Mouse (Mus musculus): Measurements from ENCODE around the gene Mfsd2a. TPM values are rescaled to one million over a fixed set of nuclear protein-coding genes. Genes with fewer than 3 reads are reported as not detected.

Gene Mfsd2a
- polyA plus RNA-seq, 1 experiment, result not detected

DNA sequence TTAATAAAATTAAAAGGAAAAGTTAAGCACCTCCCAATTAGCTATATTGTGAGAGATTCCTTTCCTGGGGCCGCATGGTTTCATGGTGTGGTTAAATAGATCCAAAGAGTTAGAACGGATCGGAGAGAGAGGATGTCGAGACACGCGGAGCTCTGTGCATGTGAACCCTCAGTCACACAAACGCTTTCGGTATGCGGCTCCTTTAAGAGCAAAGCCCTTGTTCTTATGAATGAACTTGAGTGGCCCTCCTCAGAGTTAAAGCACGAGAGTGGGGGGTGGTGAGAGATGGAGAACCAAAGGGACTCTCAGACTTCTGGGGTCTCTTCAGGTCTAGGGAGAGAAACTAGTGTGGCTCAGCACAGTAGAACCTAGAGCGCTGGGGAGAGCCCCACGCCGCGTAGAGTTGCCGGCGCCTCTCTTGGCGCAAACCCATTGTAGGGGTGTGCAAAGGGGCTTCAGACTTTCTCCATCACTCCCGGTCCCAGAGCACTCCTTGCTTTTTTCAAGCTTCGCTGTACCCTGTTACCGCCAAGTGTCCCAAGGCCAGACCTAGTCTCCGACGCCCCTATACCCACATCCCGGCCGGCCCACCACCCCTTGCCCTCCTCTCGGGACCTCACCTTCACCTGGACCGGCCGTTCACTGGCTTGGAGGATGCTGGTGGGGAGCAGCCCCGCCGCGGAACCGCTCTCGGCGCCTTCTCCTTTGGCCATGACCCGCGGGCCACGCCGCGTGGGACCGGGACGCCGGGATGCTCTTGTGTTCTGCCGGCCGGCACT is 478 bp downstream of the Mfsd2a start:
- Histone ChIP-seq H3K27ac (replicated peaks; ENCODE audit: low read depth, low read length) (no peak overlapping the region), H3K4me1 (ENCODE audit: control insufficient read depth, insufficient read depth, insufficient read length, low read length) (peaks cover 6% of the 10 kb centered on the region), H3K4me3 (ENCODE audit: insufficient read depth, low read depth, low read length) (peak overlapping the region; percentile 51)

DNA sequence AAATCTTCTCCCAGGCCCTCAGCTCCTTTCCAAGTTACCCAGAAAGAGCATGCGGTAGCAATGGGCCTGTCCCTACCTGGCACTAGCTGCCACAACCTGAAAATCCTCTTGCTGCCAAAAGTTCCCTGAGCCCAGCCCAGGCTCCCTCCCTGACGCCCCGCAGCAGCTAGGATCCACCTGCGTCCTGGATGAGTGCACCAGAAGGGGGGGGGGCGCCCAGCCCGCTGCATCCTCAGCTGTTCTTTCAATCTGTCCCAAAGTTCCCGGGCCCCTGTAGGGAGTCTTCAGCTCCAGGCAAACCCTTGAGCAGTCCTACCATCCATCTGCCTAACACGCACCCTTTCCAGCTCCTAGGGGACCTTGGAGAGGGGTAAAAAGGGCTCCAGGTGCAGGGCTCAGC is 1.2 kb downstream of the Mfsd2a start:
- H3K4me1 ChIP-seq (ENCODE audit: control insufficient read depth, insufficient read depth, insufficient read length, low read length), result peaks cover 9% of the 10 kb centered on the region
- H3K4me3 ChIP-seq (ENCODE audit: insufficient read depth, low read depth, low read length), result peak overlapping the region; percentile 51; the same call in 1 of the 2 replicates
- H3K27ac ChIP-seq (replicated peaks; ENCODE audit: low read depth, low read length), result no peak overlapping the region

DNA sequence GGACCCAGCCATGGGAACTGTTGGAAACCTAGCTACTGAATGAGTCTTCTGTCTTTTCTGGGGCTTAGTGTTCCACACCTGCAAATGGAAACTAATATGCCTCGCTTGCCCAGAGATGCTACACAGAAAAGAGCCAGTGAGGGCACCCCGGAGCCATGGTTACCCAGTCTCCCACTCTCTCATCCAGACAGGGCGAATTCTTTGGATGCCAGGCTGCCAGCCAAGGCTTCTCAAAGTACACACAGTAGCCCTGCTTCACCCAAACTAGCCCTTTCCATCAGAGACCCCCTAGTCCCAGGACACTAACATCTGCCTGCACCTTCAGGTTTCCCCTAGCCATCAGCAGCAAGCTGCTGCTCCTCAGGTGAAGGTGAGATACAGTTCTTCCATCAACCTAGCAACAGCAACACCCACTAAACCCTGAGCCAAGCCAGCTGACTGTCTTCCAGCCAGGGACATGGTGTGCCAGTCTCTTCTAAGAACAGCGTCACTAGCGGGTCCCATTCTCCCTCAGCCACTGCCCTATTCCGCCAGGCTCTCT is 2.4 kb downstream of the Mfsd2a start:
- Histone ChIP-seq H3K27ac (replicated peaks; ENCODE audit: low read depth, low read length) (no peak overlapping the region), H3K4me1 (ENCODE audit: control insufficient read depth, insufficient read depth, insufficient read length, low read length) (peaks cover 9% of the 10 kb centered on the region), H3K4me3 (ENCODE audit: insufficient read depth, low read depth, low read length) (no peak overlapping the region)

DNA sequence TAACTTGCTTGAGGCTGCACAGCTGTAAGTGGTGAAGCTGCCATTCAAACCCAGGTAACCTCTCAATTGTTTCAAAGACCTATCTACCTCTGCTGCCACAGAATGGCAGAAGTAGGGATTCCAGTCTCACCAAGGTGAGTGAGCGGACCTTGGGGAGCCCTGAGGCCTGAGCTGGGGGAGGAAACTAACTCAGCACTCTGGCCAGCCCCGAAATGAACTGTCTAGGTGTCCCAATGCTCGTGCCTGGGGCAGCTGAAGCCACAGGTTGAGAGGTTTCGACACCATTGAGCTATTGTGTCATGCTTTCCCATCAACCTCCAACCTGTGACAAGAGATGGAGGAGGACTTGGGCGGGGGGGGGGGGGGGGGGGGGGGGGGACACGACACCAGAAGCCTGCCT is 4.7 kb downstream of the Mfsd2a start:
- Histone ChIP-seq H3K27ac (replicated peaks; ENCODE audit: low read depth, low read length) (no peak overlapping the region), H3K4me1 (ENCODE audit: control insufficient read depth, insufficient read depth, insufficient read length, low read length) (peaks cover 5% of the 10 kb centered on the region), H3K4me3 (ENCODE audit: insufficient read depth, low read depth, low read length) (no peak overlapping the region)

DNA sequence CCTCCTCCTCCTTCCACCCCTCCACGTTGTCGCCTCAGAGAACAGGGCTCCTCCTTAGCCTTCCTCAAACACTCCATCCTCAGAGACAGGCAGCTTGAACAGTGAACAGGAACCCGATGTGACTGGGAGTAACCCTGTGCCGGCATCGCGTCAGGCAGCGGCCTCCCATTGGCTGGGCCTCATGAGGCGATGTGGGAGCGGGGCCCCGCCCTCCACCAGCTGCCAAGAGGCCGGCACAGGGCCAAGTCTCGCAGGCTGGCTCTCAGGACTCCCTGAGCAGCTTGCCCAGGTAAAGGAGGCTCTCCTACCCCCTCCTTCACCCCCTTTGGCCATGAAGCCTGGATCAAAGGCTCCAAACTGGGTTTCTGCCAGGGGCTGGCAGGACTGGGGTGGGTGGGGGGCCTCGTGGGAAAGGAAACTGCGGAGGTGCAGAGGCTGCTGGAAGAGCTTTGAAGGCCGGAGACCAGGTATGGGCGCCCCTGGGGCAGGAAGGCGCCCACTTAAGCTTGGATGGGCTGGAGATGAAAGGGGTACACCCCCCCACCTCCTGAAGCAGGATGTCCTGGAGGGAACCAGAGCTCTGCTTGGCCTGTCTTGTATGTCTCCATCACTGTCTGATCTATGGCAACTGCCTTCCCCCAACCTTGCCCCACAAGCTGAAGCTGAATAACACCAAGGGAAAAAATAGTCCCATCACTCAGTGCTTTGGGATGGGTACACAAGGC is 5.4 kb downstream of the Mfsd2a start:
- Histone ChIP-seq H3K4me1 (ENCODE audit: control insufficient read depth, insufficient read depth, insufficient read length, low read length) (peaks cover 5% of the 10 kb centered on the region), H3K4me3 (ENCODE audit: insufficient read depth, low read depth, low read length) (no peak overlapping the region), H3K27ac (replicated peaks; ENCODE audit: low read depth, low read length) (no peak overlapping the region)

DNA sequence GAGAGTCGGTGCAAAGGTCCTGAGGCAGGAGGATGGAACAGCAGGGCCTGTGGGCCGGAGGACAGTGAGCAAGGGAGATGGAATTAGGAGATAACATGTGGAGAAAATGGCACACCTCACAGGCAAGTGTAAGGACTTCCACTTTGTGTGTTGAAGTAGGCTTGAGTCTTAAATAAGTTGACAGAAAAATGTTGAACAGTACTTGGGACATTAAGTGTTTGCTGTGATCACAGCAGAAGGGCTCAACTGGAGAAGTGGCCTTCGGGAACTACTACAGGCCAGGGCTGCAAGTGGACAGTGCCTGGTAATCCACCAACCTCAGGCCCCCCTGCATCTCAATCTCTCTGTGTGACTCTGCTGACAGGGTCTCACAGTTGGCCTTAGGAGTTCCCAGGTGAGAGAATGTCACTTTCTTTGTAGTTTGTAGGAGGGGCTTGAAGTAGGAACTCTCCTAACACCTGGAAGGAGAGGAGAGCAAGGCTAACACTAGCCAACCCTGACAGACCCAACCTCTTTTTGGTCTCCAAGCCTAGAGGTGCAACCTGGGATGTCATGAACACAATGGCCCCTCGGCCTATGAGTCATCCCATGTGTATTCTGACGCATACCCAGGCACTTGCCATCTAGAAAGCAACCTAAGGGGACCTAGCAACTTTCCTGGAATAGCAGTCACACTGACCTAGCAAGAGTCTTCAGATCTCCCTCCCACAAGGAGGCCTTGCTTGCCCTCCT is 6.1 kb downstream of the Mfsd2a start:
- no peak overlapping the region for H3K27ac ChIP-seq (replicated peaks; ENCODE audit: low read depth, low read length)
- peaks cover 3% of the 10 kb centered on the region for H3K4me1 ChIP-seq (ENCODE audit: control insufficient read depth, insufficient read depth, insufficient read length, low read length)
- H3K4me3 ChIP-seq (ENCODE audit: insufficient read depth, low read depth, low read length), result no peak overlapping the region

DNA sequence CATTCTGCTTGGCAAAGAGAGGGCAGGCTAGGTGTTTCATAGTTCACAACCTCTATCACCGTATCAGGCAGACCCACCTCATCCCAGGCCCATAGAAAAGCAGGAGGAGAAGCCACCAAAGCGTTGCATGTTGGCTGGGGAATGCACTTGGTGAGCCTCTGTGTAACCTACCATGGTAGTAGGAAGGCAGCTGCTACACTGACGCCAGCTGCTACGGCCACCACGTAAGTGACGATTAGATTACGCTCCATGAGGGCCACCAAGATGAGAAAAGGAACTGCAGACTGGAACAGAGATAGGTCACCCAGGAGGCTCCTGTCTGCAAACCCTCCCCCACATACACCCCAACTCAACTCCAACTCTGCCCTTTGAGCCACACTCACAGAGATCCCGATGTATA is 11.9 kb downstream of the Mfsd2a start:
- H3K4me1 ChIP-seq (ENCODE audit: control insufficient read depth, insufficient read depth, insufficient read length, low read length), result no peaks in the 10 kb centered on the region
- no peak overlapping the region for H3K27ac ChIP-seq (replicated peaks; ENCODE audit: low read depth, low read length)
- no peak overlapping the region for H3K4me3 ChIP-seq (ENCODE audit: insufficient read depth, low read depth, low read length)

DNA sequence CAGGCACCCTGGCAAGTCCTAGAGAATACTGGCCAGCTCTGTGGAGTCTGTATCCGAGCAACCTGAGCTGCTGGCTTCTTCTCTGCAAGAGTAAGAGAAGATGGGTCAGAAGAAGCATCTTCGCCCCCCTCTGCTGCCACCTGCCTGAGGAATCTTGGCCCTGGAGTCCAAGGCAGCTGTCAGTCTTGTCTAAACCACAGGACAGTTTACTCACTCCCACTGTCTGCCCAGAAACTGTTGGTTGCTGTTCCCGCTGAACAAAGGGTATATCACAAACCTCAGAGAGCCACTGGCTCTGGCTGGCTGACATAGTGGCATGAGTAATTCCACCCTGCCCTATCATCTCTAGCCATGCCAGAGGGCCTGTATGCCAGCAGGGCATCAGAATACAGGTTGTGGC is 13.8 kb downstream of the Mfsd2a start:
- H3K27ac ChIP-seq (replicated peaks; ENCODE audit: low read depth, low read length), result no peak overlapping the region
- H3K4me3 ChIP-seq (ENCODE audit: insufficient read depth, low read depth, low read length), result no peak overlapping the region
- H3K4me1 ChIP-seq (ENCODE audit: control insufficient read depth, insufficient read depth, insufficient read length, low read length), result no peaks in the 10 kb centered on the region

DNA sequence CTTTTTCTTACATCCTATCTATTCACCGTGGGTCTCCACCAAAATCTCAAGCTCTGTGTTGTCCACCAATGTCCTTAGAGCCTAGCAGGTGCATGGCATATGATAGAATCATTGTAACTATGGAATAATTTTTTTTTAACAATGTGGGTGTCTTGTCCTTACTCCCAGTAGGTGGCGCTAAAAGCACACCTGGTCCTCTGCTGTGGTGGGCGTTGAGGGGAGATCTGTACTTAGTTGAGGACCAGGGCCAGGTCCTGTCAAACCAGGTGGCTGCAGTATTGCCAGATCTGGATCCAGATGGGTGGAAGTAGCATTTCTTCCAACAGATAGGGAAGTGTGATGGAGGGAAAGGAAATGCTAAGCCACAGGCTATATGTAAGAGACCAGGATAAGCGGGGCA is 16.6 kb downstream of the Mfsd2a start:
- no peak overlapping the region for H3K27ac ChIP-seq (replicated peaks; ENCODE audit: low read depth, low read length)
- no peak overlapping the region for H3K4me3 ChIP-seq (ENCODE audit: insufficient read depth, low read depth, low read length)
- no peaks in the 10 kb centered on the region for H3K4me1 ChIP-seq (ENCODE audit: control insufficient read depth, insufficient read depth, insufficient read length, low read length)

DNA sequence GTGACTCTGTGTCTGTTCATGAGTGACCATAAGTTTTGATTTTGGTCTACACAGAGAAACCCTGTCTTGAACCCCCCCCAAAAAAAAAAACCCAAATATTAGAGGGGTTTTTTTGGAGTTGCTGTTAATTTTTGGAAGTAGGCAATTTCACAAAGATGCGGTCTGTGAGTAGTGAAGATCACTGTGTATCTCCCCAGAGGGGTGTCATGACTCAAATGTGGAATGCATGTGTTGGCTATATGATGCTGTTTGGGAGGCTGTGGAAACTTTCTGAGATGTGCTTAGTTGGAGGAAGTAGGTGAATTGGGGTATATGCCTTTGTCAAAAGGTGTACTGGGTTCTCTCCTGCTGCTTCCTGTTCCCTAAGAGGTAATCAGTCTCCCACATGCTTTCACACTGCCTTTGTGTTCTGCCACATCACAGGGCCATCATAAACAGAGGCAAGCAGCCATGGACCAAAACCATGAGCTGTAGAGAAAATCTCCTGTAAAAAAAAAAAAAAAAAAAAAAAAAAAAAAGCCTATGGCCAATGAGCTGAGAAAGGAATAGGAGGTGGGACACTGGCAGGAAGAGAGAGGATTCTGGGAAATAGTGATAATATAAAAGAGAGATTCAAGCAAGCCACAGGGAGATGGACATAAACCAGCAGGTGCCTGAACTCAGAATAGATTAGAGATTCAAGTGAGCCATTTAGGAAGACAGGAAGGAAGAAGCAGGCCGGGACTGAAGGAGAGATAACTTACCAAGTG is 21.8 kb downstream of the Mfsd2a start:
- no peak overlapping the region for H3K4me3 ChIP-seq (ENCODE audit: insufficient read depth, low read depth, low read length)
- no peaks in the 10 kb centered on the region for H3K4me1 ChIP-seq (ENCODE audit: control insufficient read depth, insufficient read depth, insufficient read length, low read length)
- no peak overlapping the region for H3K27ac ChIP-seq (replicated peaks; ENCODE audit: low read depth, low read length)

DNA sequence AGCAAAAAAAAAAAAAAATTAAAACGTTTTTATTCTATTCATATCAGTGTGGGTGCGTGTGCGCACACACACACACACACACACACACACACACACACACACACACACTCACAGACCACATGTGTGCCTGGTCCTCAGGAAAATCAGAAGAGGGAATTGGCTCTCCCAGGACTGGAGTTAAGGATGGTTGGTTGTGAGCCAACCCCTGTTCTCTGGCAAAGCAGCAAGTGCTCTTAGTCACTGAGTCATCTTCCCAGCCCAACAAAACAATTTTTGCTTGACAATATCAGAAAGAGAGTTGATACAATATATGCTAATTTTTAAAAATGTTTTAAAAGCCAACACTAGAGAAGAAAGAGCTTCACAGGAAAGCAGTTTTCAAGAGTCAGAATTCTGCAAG is 23.5 kb downstream of the Mfsd2a start:
- H3K27ac ChIP-seq (replicated peaks; ENCODE audit: low read depth, low read length), result no peak overlapping the region
- H3K4me1 ChIP-seq (ENCODE audit: control insufficient read depth, insufficient read depth, insufficient read length, low read length), result no peaks in the 10 kb centered on the region
- no peak overlapping the region for H3K4me3 ChIP-seq (ENCODE audit: insufficient read depth, low read depth, low read length)

DNA sequence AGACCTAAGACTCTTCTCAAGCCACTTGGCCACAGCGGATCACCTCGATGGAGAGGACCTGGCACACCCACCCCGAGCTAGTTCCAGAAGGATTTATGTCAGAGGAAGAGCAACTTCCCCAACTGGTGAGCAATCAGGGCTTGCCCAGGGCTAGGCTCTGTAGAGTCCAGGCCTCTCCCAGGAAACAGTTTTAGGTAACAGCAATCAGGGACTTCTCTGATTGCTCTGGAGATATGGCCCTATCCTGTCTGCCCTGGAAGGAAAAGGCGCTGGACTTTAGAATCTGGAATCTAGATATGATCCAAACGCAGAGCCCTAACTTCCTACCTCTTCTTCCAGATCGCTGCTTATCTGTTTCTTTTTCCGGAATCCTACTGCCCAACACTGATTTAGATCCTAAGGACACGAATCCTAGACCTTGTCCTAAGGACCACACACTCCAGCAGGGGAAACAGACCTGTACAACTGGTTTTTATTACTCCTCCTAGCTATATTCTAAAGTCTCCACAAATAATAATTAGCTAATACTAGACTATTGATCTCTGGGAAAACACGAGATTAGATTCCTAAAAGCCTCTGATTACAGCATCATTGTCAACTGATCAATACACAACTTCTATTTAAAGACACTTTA is 25.4 kb downstream of the Mfsd2a start:
- Histone ChIP-seq H3K4me1 (ENCODE audit: control insufficient read depth, insufficient read depth, insufficient read length, low read length) (no peaks in the 10 kb centered on the region), H3K4me3 (ENCODE audit: insufficient read depth, low read depth, low read length) (no peak overlapping the region), H3K27ac (replicated peaks; ENCODE audit: low read depth, low read length) (no peak overlapping the region)

DNA sequence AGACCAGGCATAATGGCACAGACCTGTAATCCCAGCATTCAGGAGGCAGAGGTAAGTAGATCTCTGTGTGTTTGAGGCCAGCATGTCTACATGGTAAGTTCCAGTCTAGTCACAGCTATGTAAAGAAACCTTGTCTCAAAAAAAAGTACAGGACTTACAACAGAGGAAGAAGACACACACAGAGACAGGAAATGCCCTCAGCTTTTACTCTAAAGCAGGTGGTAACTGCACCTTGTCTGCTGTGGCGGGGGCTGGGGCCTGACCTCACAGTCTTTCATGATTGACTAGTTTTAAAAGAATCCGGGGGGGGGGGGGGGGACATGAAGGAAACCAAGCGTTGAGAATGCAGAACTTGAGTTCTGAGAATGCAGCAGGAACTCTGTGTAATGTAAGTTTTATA is 27.1 kb downstream of the Mfsd2a start:
- Histone ChIP-seq H3K4me1 (ENCODE audit: control insufficient read depth, insufficient read depth, insufficient read length, low read length) (no peaks in the 10 kb centered on the region), H3K27ac (replicated peaks; ENCODE audit: low read depth, low read length) (no peak overlapping the region), H3K4me3 (ENCODE audit: insufficient read depth, low read depth, low read length) (no peak overlapping the region)

DNA sequence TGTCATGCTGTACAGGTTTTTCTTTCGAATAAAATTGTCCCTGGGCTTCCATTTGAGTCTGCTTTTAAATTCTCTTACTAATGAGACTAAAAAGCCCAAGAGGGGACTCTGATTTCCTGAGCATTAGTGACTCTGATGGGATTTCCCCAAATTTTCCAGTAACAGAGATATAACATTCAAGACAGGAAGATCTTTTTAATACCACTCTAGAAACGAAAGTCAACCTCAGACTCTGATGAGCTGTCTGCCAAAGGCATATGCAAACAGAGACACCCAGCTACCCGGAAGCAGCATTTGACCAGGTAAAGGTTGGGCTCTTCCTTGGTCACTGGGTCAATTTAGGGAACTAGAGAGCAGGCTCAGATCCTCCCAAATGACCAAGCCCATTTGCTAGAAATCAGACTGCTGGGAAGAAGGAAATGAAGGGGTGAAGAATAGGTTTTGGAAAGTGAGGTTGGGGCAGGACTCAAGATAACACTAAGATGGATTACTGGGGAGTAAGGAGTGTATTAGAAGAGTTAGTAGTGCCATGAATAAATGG is 27.9 kb downstream of the Mfsd2a start:
- no peak overlapping the region for H3K27ac ChIP-seq (replicated peaks; ENCODE audit: low read depth, low read length)
- H3K4me3 ChIP-seq (ENCODE audit: insufficient read depth, low read depth, low read length), result no peak overlapping the region
- H3K4me1 ChIP-seq (ENCODE audit: control insufficient read depth, insufficient read depth, insufficient read length, low read length), result no peaks in the 10 kb centered on the region
